Mouse (Mus musculus) cortical plate, adult 2 months (tissue): ENCODE data around the gene Olfr955. TPM values are rescaled to one million over a fixed set of nuclear protein-coding genes. Genes with fewer than 3 reads are reported as not detected.

Source experiments
- H3K27ac ChIP-seq: fragments of 200-500 bp; 2 replicates; pipeline ENCODE4 v1.5.1; 2012; ENCODE audit warnings: low read length, control low read depth, inconsistent platforms; ENCODE audit not compliant: insufficient read depth
- H3K4me1 ChIP-seq: fragments of 200-500 bp; 2 replicates; pipeline ENCODE4 v1.6.1; 2011; ENCODE audit warnings: low read length; ENCODE audit not compliant: control insufficient read depth, insufficient read depth
- H3K4me3 ChIP-seq: fragments of 200-500 bp; 2 replicates; pipeline ENCODE4 v1.5.1; 2011; ENCODE audit warnings: mild to moderate bottlenecking, low read length, control low read depth; ENCODE audit not compliant: insufficient read depth
- CTCF ChIP-seq: fragments of 200-500 bp; IDR thresholded peaks from 2 replicates; pipeline ENCODE4 v1.5.1; 2011; ENCODE audit warnings: mild to moderate bottlenecking, control low read depth, low read length; ENCODE audit not compliant: insufficient read depth; ENCODE audit errors: extremely low read depth
- POLR2A ChIP-seq: fragments of 200-500 bp; IDR thresholded peaks from 2 replicates; pipeline ENCODE4 v1.6.1; 2011; ENCODE audit warnings: mild to moderate bottlenecking, low read length, control low read depth; ENCODE audit not compliant: insufficient read depth; ENCODE audit errors: extremely low read depth
- polyA plus RNA-seq: library from polyadenylated mRNA; depleted of rRNA; stranded (reverse); fragments of >200 nt; gene quantifications from 2 replicates; pipeline ENCODE4 v1.2.3, GENCODE M21; 2012; rRNA removed

Gene Olfr955
- polyA plus RNA-seq: not detected in 2 replicates

DNA sequence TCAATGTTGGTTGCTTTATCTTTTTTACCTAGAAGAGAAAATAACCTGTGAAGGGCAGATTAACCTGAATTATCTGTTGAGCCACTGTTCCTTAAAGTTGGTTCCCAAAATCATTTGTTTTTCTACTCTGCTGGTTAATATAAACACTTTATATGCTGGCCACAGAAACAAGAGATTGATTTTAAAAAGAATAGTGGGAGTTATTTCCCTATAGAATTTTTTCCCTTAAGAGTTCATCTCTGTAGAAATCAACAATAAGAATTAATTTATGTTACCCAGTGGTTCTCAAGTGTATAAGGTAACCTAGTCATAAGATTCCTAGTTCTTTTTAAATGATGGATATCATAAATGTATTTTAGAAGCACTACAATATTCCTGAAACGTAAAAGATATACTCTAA lies at the start of gene Olfr955:
Gene Olfr955 (minus strand): TSS at position 101 of the 400 bp plus-strand sequence.
- Histone ChIP-seq H3K4me1 (no peaks in the 10 kb centered on the region), H3K27ac (no peak within 1 kb of the TSS), H3K4me3 (no peak within 1 kb of the TSS)
- TF ChIP-seq CTCF (no peak), POLR2A (no peak)

DNA sequence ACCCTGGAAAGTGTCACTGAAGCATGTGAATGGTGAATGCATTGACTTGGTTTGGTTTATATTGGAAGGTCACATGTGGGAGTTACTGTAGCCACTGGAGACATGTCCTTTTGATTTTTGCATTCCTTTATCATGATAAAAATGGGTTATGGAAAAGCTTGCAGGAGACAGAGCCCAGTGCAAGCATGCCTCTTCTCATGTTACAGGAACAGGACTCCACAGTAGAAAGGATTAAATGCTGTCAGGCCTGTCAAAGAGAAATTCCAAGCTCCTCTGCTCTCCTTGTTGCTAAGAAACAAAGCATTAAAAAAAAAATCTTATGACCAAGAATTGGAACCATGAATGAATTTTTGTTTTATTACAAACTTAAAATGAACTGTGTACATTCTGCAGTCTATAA lies 46.9 kb upstream of the Olfr955 start:
- TF ChIP-seq CTCF: no peak
- TF ChIP-seq POLR2A: no peak
- Histone ChIP-seq H3K4me3 (no peak overlapping the region), H3K4me1 (no peaks in the 10 kb centered on the region), H3K27ac (no peak overlapping the region)

DNA sequence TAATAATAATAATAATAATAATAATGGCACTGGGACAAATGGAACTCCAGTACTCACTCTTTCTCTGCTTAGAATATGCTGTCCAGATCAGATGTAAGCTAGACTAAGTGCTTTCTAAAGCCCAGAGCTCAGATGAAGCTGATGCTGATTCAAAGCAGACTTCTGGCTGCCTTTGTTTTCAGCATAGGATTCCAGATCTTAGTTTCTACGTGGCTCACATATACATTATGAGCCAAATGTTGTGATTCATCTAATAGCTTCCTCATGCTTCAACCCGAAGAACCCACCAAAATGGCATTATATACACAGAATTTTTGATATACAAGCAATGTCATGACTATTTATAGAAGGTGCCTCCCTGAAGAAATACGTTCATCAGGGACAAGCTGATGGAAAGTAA lies 43.8 kb upstream of the Olfr955 start, which contains the start of gene Olfr957:
Gene Olfr957 (minus strand): TSS at position 279 of the 400 bp plus-strand sequence.
- Histone ChIP-seq H3K4me1 (no peaks in the 10 kb centered on the region), H3K27ac (no peak within 1 kb of the TSS), H3K4me3 (no peak within 1 kb of the TSS)
- TF ChIP-seq CTCF (no peak), POLR2A (no peak)

DNA sequence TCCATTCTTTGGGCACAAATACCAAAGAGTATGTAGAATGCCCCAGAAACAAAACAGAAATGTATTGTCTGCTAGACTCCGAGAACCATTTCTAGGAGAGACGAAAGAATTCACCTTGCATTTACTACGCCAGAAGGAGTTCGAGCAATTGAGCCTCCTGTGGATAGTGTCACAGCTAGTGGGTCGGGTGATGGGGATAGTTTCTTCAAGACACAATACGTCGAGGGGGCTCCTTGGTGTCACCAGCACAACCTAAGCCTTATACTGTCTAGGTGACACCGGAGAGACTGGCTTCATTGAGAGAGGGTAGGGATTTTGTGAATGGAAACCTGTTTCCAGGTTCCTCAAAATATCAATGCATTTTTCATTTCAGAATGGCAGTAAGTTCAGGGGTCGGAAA lies 37.7 kb upstream of the Olfr955 start:
- no peak overlapping the region for H3K27ac ChIP-seq
- TF ChIP-seq POLR2A (no peak), CTCF (no peak)
- H3K4me1 ChIP-seq: no peaks in the 10 kb centered on the region
- H3K4me3 ChIP-seq: no peak overlapping the region

DNA sequence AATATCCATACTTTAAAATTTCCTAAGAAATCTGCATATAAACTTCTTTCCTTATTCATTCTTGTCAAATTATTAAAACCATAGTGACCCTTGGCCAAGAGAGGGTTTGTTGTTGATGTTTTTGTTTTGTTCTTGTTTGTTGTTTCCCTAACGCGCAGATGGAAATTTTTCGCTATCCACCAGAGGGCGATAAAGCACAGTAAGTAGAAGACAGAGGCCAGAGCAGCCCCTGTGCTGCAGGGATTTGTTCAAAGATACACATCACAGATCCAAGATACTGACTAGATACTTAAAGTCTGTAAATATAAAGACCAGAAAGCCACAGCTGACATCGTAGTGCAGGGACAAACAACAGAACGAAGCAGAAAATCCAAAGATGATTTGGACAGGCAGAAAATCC lies 37.3 kb upstream of the Olfr955 start:
- H3K4me1 ChIP-seq: no peaks in the 10 kb centered on the region
- TF ChIP-seq CTCF: peak; percentile 63
- no peak for TF ChIP-seq POLR2A
- H3K27ac ChIP-seq: no peak overlapping the region
- H3K4me3 ChIP-seq: no peak overlapping the region

DNA sequence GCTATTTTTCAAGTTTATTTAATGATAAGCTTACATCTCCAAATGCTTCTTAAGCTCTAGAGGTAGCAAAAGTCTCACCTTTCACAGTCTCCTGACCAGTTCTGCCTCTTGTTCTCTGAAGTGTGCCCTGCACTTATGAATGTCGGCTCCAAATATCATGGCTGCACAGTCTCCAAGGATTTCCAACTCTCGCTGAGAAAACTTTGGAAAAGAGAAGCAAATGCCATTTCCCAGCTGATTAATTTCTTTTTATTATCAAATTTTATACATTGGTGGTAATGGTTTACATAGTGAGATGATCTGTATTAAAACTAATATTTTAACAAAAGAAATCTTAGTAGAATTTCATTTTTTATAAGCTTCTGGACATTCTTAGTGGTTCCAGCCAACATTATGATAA lies 22.2 kb upstream of the Olfr955 start, which contains the start of gene Olfr44:
Gene Olfr44 (minus strand): TSS at position 101 of the 400 bp plus-strand sequence.
- Histone ChIP-seq H3K4me1 (no peaks in the 10 kb centered on the region), H3K27ac (no peak within 1 kb of the TSS), H3K4me3 (no peak within 1 kb of the TSS)
- TF ChIP-seq CTCF (no peak), POLR2A (no peak)

DNA sequence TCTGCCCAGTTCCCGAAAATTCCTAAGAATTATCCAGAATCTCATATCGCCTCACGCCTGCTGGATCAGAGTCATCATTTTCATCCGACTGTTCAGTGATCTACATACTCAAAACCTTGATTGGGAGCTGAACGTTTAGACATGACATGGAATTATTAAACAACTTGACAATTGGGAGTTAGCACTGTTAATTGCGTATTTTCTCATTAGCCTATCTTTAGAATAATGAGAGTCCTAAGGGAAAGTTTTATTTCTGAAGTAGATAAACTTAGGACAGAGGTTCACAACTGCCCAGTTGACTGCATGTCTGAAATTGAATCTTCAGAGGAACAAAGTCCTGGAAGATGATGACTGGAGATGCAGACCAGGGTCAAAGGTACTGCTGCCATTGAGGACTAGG lies 15.3 kb downstream of the Olfr955 start, which contains the start of gene Olfr954:
Gene Olfr954 (plus strand): TSS at position 301 of the 400 bp plus-strand sequence.
- no peak within 1 kb of the TSS for H3K4me3 ChIP-seq
- H3K4me1 ChIP-seq: no peaks in the 10 kb centered on the region
- TF ChIP-seq CTCF (no peak), POLR2A (no peak)
- H3K27ac ChIP-seq: no peak within 1 kb of the TSS

DNA sequence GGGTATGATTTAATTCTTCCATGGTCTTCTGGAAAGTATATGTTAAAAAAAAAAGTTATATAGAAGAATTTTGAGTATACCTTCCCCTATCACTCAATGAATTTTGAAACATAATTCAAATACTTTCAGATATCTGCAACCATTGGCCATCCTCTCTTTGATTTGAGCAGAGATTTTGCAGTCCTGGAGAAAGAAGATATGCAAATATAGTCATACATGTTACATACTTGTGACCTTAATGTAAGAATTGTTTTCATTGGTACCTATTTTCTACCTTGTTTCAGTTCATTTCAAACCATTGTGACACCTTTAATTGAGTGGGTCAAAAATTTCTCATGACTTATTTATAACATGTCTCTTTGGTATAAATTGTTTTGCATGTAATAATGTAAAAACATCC lies 44.7 kb downstream of the Olfr955 start, which contains the start of gene Olfr952:
Gene Olfr952 (minus strand): TSS at position 101 of the 400 bp plus-strand sequence.
- Histone ChIP-seq H3K27ac (no peak within 1 kb of the TSS), H3K4me3 (no peak within 1 kb of the TSS), H3K4me1 (no peaks in the 10 kb centered on the region)
- TF ChIP-seq CTCF (no peak), POLR2A (no peak)

Other genes with a start within 250 kb of the Olfr955 start
- gene Olfr1537, start 221.9 kb downstream of the Olfr955 start, polyA plus RNA-seq: not detected in 2 replicates
- not detected in 2 replicates for gene Olfr945, start 195.1 kb downstream of the Olfr955 start, polyA plus RNA-seq
- gene Olfr948, start 145.9 kb downstream of the Olfr955 start, polyA plus RNA-seq: not detected in 2 replicates
- gene Olfr951, start 84.5 kb downstream of the Olfr955 start, polyA plus RNA-seq: not detected in 2 replicates
- not detected in 2 replicates for gene Olfr952, start 44.8 kb downstream of the Olfr955 start, polyA plus RNA-seq
- gene Olfr954, start 15.2 kb downstream of the Olfr955 start, polyA plus RNA-seq: not detected in 2 replicates
- gene Olfr44, start 22.1 kb upstream of the Olfr955 start, polyA plus RNA-seq: not detected in 2 replicates
- gene Olfr957, start 43.9 kb upstream of the Olfr955 start, polyA plus RNA-seq: not detected in 2 replicates
- not detected in 2 replicates for gene Olfr958, start 82.1 kb upstream of the Olfr955 start, polyA plus RNA-seq
- not detected in 2 replicates for gene Olfr959, start 103.6 kb upstream of the Olfr955 start, polyA plus RNA-seq
- gene AW551984, start 132.5 kb upstream of the Olfr955 start, polyA plus RNA-seq: 1.7 and 2.0 TPM in 2 replicates
- gene Olfr148, start 138.7 kb upstream of the Olfr955 start, polyA plus RNA-seq: not detected in 2 replicates
- not detected in 2 replicates for gene Olfr960, start 149.4 kb upstream of the Olfr955 start, polyA plus RNA-seq
- gene Olfr961, start 173.1 kb upstream of the Olfr955 start, polyA plus RNA-seq: not detected in 2 replicates
- not detected in 2 replicates for gene Olfr963, start 195.3 kb upstream of the Olfr955 start, polyA plus RNA-seq
- gene Olfr149, start 235.2 kb upstream of the Olfr955 start, polyA plus RNA-seq: not detected in 2 replicates
- gene Olfr965, start 239.4 kb upstream of the Olfr955 start, polyA plus RNA-seq: not detected in 2 replicates